Mouse (Mus musculus) macrophage (primary cell): ENCODE data around the gene Hsd11b1. TPM values are rescaled to one million over a fixed set of nuclear protein-coding genes. Genes with fewer than 3 reads are reported as not detected.

Experiments
- H3K27ac ChIP-seq: fragments of 350-480 bp; formaldehyde crosslinking; 2 replicates; pipeline ENCODE4 v1.9.0; 2021
- H3K36me3 ChIP-seq: fragments of 350-480 bp; formaldehyde crosslinking; 2 replicates; pipeline ENCODE4 v1.9.0; 2021; ENCODE audit errors: inconsistent target
- H3K4me3 ChIP-seq: fragments of 350-480 bp; formaldehyde crosslinking; 2 replicates; pipeline ENCODE4 v1.9.0; 2021; ENCODE audit errors: inconsistent target
- H3K79me2 ChIP-seq: fragments of 350-480 bp; formaldehyde crosslinking; 2 replicates; pipeline ENCODE4 v1.9.0; 2021; ENCODE audit errors: inconsistent target
- WGBS: methylation state at CpG from one replicate; pipeline ENCODE4 v1.1.7; 2026; ENCODE audit warnings: inconsistent platforms; ENCODE audit not compliant: missing documents; 5-methylcytosine and 5-hydroxymethylcytosine counted together
- polyA plus RNA-seq: library from polyadenylated mRNA; stranded (reverse); fragments of 250-400 nt; gene quantifications from 3 replicates; pipeline ENCODE4 v1.2.4, GENCODE M21; 2018; ENCODE audit warnings: inconsistent platforms

Gene Hsd11b1
- polyA plus RNA-seq, 1 experiment from 2014 or later, result 0.29 TPM

GRCm38 (mm10) chr1:193241436-193241835, 22.4 kb downstream of the Hsd11b1 start:
- Histone ChIP-seq H3K27ac (no peak overlapping the region), H3K4me3 (no peak overlapping the region), H3K79me2 (no peaks in the 10 kb centered on the region), H3K36me3 (no peaks in the 10 kb centered on the region)
- 96% methylated on average over 4 of the region's 4 CpGs for WGBS

- no peaks in the 10 kb centered on the region for H3K36me3 ChIP-seq
- no peak overlapping the region for H3K4me3 ChIP-seq
- no peak overlapping the region for H3K27ac ChIP-seq
- H3K79me2 ChIP-seq, result no peaks in the 10 kb centered on the region
- WGBS, result 87% methylated on average over 4 of the region's 4 CpGs
These were observed 25.4 kb downstream of the Hsd11b1 start for GRCm38 (mm10) chr1:193238426-193238825.

- 92% methylated on average over 7 of the region's 7 CpGs for WGBS
- no peak overlapping the region for H3K27ac ChIP-seq
These were observed 28.9 kb downstream of the Hsd11b1 start for GRCm38 (mm10) chr1:193234930-193235329.

GRCm38 (mm10) chr1:193234130-193234645, 29.7 kb downstream of the Hsd11b1 start:
- WGBS, result 91% methylated on average over 2 of the region's 2 CpGs
- Histone ChIP-seq H3K79me2 (no peaks in the 10 kb centered on the region), H3K4me3 (no peak overlapping the region), H3K36me3 (no peaks in the 10 kb centered on the region), H3K27ac (no peak overlapping the region)

More at GRCm38 (mm10) chr1:193234930-193235329, 28.9 kb downstream of the Hsd11b1 start:
- Histone ChIP-seq H3K79me2 (no peaks in the 10 kb centered on the region), H3K36me3 (no peaks in the 10 kb centered on the region), H3K4me3 (no peak overlapping the region)

GRCm38 (mm10) chr1:193232732-193233131, 31.1 kb downstream of the Hsd11b1 start:
- H3K27ac ChIP-seq, result no peak overlapping the region
- H3K4me3 ChIP-seq, result no peak overlapping the region
- WGBS, result 92% methylated on average over 2 of the region's 2 CpGs
- H3K36me3 ChIP-seq, result no peaks in the 10 kb centered on the region
- no peaks in the 10 kb centered on the region for H3K79me2 ChIP-seq

- no peaks in the 10 kb centered on the region for H3K79me2 ChIP-seq
- H3K4me3 ChIP-seq, result no peak overlapping the region
- H3K27ac ChIP-seq, result no peak overlapping the region
- WGBS, result 19% methylated on average over 4 of the region's 5 CpGs
- H3K36me3 ChIP-seq, result no peaks in the 10 kb centered on the region
These were observed 32.9 kb downstream of the Hsd11b1 start for GRCm38 (mm10) chr1:193230935-193231334.

- Histone ChIP-seq H3K79me2 (no peaks in the 10 kb centered on the region), H3K27ac (no peak overlapping the region), H3K36me3 (no peaks in the 10 kb centered on the region), H3K4me3 (no peak overlapping the region)
- WGBS, result 56% methylated on average over 3 of the region's 3 CpGs
These were observed 33.3 kb downstream of the Hsd11b1 start for GRCm38 (mm10) chr1:193230531-193230930.

GRCm38 (mm10) chr1:193229570-193229969, 34.3 kb downstream of the Hsd11b1 start:
- no peak overlapping the region for H3K4me3 ChIP-seq
- 46% methylated on average over 5 of the region's 5 CpGs for WGBS
- H3K27ac ChIP-seq, result no peak overlapping the region
- no peaks in the 10 kb centered on the region for H3K36me3 ChIP-seq
- H3K79me2 ChIP-seq, result no peaks in the 10 kb centered on the region

GRCm38 (mm10) chr1:193227537-193227936, 36.3 kb downstream of the Hsd11b1 start:
- Histone ChIP-seq H3K79me2 (no peaks in the 10 kb centered on the region), H3K36me3 (no peaks in the 10 kb centered on the region), H3K4me3 (no peak overlapping the region), H3K27ac (no peak overlapping the region)
- WGBS, result 83% methylated on average over 2 of the region's 4 CpGs

- H3K36me3 ChIP-seq, result no peaks in the 10 kb centered on the region
- H3K27ac ChIP-seq, result no peak overlapping the region
- WGBS, result 42% methylated on average over 7 of the region's 7 CpGs
- no peaks in the 10 kb centered on the region for H3K79me2 ChIP-seq
- no peak overlapping the region for H3K4me3 ChIP-seq
These were observed 37.0 kb downstream of the Hsd11b1 start for GRCm38 (mm10) chr1:193226724-193227522.

GRCm38 (mm10) chr1:193226114-193226513, 37.8 kb downstream of the Hsd11b1 start:
- no peaks in the 10 kb centered on the region for H3K79me2 ChIP-seq
- no peak overlapping the region for H3K4me3 ChIP-seq
- H3K27ac ChIP-seq, result no peak overlapping the region
- no peaks in the 10 kb centered on the region for H3K36me3 ChIP-seq
- WGBS, result 99% methylated on average over 4 of the region's 4 CpGs

- WGBS, result 93% methylated on average over 3 of the region's 3 CpGs
- Histone ChIP-seq H3K79me2 (no peaks in the 10 kb centered on the region), H3K36me3 (no peaks in the 10 kb centered on the region), H3K4me3 (no peak overlapping the region), H3K27ac (no peak overlapping the region)
These were observed 38.3 kb downstream of the Hsd11b1 start for GRCm38 (mm10) chr1:193225531-193225930.

GRCm38 (mm10) chr1:193220408-193220807, 43.5 kb downstream of the Hsd11b1 start:
- 68% methylated on average over 5 of the region's 5 CpGs for WGBS
- Histone ChIP-seq H3K79me2 (no peaks in the 10 kb centered on the region), H3K36me3 (no peaks in the 10 kb centered on the region), H3K27ac (no peak overlapping the region), H3K4me3 (no peak overlapping the region)

GRCm38 (mm10) chr1:193216000-193216399, 47.9 kb downstream of the Hsd11b1 start:
- H3K36me3 ChIP-seq, result no peaks in the 10 kb centered on the region
- no peaks in the 10 kb centered on the region for H3K79me2 ChIP-seq
- no peak overlapping the region for H3K27ac ChIP-seq
- 93% methylated on average over 3 of the region's 3 CpGs for WGBS
- no peak overlapping the region for H3K4me3 ChIP-seq

- H3K4me3 ChIP-seq, result no peak overlapping the region
- WGBS, result 88% methylated on average over 5 of the region's 5 CpGs
- no peaks in the 10 kb centered on the region for H3K79me2 ChIP-seq
- H3K36me3 ChIP-seq, result no peaks in the 10 kb centered on the region
- H3K27ac ChIP-seq, result no peak overlapping the region
These were observed 49.8 kb downstream of the Hsd11b1 start for GRCm38 (mm10) chr1:193214053-193214452.
